Mouse (Mus musculus): ENCODE measurements at regions not wholly inside any gene's neighbourhood (a gene's known extent, or its start where the extent isn't known, plus 50 kb on each side); places are given as distances from the start of the nearest gene placed in this dataset.

DNA sequence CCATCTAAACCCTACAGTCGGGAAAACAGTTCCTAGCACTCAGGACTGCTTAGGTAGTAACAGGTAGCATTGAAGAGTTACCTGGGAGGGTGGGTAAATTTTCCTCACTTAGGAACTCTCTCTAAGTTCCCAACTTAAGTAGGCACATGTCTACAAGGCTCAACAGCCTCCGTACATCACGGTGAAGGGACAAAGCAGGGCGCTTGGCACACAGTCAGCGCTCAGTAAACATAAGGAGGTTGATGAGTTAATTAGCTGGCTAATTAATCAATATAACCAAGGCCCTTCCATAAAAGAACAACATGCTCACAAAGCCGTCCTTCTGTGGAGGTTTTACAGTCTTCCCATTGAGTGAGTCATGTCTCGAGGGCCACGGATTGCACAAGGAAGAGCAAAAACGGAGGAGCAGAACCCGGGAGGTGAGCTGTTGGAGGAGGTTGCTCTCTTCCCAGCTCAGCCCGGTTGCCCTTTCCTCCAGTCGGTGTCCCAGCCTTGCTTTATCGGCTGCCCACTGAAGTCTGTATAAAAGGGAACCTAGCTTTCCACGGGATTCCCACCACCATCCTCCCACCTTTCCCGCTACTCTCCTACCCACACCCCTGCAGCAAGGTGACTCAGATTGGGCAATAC, 180.2 kb downstream of the Ly86 start:
- Histone ChIP-seq H3K4me1 (ENCODE audit: control insufficient read depth, insufficient read depth, low read length) (no peaks in the 10 kb centered on the region), H3K4me3 (ENCODE audit: insufficient read depth, low read length) (no peak overlapping the region), H3K27ac (ENCODE audit: insufficient read depth, low read length) (no peak overlapping the region)
- TF ChIP-seq CTCF (IDR thresholded peaks at IDR 0.05; ENCODE audit: borderline replicate concordance, insufficient read depth, low read length) (no peak), POLR2A (IDR thresholded peaks at IDR 0.05; ENCODE audit: low read depth, low read length) (no peak)

DNA sequence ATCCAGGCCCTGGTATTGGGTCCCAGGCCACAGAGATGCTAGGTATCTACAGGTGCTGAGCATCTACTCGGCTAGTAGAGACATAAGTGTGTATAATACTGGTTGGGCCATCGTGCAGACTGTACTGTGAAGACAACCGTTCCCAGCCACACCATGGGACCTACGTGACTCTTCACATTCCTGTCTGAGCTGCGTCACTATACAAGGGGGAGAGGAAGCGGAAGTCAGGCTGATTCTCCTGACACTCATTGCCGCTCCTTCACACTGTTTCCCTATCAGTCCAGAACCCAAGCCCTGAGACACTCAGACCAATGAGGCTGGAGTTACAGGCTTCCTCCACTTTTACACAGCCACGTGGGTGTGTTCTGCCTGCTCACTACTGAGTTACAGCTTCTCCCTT, 181.1 kb downstream of the Ly86 start:
- H3K4me1 ChIP-seq (ENCODE audit: control insufficient read depth, insufficient read depth, low read length), result 0 out of 2 replicates have a peak, but pooled peaks cover under 1% of the 10 kb centered on the region
- no peak overlapping the region for H3K4me3 ChIP-seq (ENCODE audit: insufficient read depth, low read length)
- no peak for TF ChIP-seq POLR2A (IDR thresholded peaks at IDR 0.05; ENCODE audit: low read depth, low read length)
- no peak for TF ChIP-seq CTCF (IDR thresholded peaks at IDR 0.05; ENCODE audit: borderline replicate concordance, insufficient read depth, low read length)
- H3K27ac ChIP-seq (ENCODE audit: insufficient read depth, low read length), result no peak overlapping the region

DNA sequence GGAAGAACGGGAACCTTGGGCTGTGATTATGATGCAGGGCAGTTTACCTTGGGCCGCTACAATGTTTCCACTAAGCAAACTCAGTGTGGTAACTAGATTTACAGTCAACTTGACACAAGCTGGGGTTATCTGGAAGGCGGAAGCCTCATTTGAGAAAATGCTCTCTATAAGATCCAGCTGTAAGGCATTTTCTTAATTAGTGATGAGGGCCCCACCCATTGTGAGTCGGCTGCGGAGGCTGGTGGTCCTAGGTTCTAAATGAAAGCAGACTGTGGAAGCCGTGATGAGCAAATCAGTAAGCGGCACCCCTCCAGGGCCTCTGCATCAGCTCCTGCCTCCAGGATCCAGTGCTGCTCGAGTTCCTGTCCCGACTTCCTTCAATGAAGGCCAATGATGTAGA, 183.4 kb downstream of the Ly86 start:
- Histone ChIP-seq H3K4me3 (ENCODE audit: insufficient read depth, low read length) (no peak overlapping the region), H3K4me1 (ENCODE audit: control insufficient read depth, insufficient read depth, low read length) (peaks cover 8% of the 10 kb centered on the region; the same call in 1 of the 2 replicates), H3K27ac (ENCODE audit: insufficient read depth, low read length) (no peak overlapping the region)
- TF ChIP-seq POLR2A (IDR thresholded peaks at IDR 0.05; ENCODE audit: low read depth, low read length) (no peak), CTCF (IDR thresholded peaks at IDR 0.05; ENCODE audit: borderline replicate concordance, insufficient read depth, low read length) (no peak)

DNA sequence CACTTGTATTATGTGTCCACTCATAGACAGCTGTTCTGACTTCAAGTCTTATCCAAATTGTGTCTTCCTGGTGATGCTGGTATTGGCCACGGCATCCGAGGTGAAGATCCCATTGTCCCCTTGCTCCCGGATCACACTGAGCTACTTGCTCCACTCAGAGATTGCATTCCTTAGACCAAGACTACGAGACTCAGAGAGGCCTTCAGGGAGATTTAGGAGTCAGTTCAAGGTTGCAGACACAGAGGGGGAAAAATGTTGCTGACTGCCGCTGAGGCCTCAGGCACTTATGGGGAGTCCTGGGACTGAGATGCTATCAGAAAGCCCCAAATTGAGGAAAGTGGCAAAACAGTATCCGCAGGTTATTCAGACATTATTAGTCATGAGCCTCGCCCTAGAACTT, 183.9 kb downstream of the Ly86 start:
- H3K4me3 ChIP-seq (ENCODE audit: insufficient read depth, low read length), result no peak overlapping the region
- H3K27ac ChIP-seq (ENCODE audit: insufficient read depth, low read length), result no peak overlapping the region
- TF ChIP-seq CTCF (IDR thresholded peaks at IDR 0.05; ENCODE audit: borderline replicate concordance, insufficient read depth, low read length), result no peak

DNA sequence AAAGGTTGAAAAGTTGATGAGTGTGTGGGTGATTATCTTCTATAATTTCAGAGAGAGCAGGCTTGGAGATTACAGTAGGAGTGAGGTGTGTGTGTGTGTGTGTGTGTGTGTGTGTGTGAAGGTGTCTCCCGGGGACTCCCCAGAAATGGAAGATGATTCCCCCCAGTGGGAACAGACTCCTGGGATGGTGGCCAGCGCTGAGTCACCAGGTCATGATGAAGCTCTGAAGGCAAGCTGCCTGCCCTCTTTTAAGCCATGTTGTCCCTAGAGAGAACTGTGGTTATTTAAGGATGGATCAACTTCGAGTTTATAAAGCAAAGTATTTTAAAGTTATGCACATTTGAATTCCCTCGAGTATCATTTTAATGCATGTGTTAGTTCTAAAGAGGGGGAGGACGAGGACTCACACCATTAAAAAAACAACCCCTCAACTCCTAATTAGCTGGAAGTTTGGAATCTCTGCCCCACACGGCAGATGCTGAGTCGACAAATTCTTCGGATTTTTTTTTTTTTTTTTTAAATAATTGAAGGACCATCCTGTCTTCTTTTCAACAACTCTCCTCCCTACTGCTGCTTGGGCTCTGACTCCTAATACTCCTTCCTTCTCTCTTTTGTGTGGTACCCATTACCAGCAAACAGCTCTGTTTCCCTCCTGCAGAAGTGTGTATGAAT, 186.6 kb downstream of the Ly86 start:
- H3K4me1 ChIP-seq (ENCODE audit: control insufficient read depth, insufficient read depth, low read length), result peaks cover 8% of the 10 kb centered on the region; the same call in 1 of the 2 replicates
- no peak for TF ChIP-seq CTCF (IDR thresholded peaks at IDR 0.05; ENCODE audit: borderline replicate concordance, insufficient read depth, low read length)
- no peak for TF ChIP-seq POLR2A (IDR thresholded peaks at IDR 0.05; ENCODE audit: low read depth, low read length)
- no peak overlapping the region for H3K4me3 ChIP-seq (ENCODE audit: insufficient read depth, low read length)
- H3K27ac ChIP-seq (ENCODE audit: insufficient read depth, low read length), result peak overlapping the region; percentile 51; the same call in 1 of the 2 replicates

More for the DNA sequence above, 183.9 kb downstream of the Ly86 start:
- peaks cover 8% of the 10 kb centered on the region; the same call in 1 of the 2 replicates for H3K4me1 ChIP-seq (ENCODE audit: control insufficient read depth, insufficient read depth, low read length)

DNA sequence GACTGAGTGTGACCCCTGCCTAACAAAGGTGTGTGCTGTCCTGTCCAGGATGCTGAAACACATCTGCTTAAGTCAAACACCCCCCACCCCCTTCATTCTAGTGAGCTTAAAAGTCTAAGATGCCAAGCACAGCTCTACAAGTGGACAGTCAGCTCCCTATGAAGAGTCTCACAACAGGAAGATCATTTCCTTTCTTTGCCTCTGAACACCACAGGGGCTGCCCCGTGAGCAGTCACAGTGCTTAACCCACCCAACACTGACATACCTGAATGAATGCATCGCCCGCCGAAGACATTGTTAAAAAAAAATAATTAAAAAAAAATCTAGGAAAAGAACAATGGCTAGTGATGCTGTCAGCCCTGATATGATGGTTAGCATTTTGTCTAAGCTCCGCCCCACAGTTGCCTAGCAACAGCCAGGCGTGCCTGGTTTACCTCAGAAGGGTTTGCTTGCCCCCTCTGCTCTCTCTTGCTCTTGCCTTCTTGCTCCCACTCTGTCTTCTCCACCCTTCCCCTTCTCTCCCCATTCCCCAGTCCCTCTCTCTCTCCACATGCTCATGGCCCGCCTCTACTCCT, 187.7 kb downstream of the Ly86 start:
- peaks cover 8% of the 10 kb centered on the region; the same call in 1 of the 2 replicates for H3K4me1 ChIP-seq (ENCODE audit: control insufficient read depth, insufficient read depth, low read length)
- no peak overlapping the region for H3K4me3 ChIP-seq (ENCODE audit: insufficient read depth, low read length)
- TF ChIP-seq POLR2A (IDR thresholded peaks at IDR 0.05; ENCODE audit: low read depth, low read length), result no peak
- TF ChIP-seq CTCF (IDR thresholded peaks at IDR 0.05; ENCODE audit: borderline replicate concordance, insufficient read depth, low read length), result no peak
- no peak overlapping the region for H3K27ac ChIP-seq (ENCODE audit: insufficient read depth, low read length)

DNA sequence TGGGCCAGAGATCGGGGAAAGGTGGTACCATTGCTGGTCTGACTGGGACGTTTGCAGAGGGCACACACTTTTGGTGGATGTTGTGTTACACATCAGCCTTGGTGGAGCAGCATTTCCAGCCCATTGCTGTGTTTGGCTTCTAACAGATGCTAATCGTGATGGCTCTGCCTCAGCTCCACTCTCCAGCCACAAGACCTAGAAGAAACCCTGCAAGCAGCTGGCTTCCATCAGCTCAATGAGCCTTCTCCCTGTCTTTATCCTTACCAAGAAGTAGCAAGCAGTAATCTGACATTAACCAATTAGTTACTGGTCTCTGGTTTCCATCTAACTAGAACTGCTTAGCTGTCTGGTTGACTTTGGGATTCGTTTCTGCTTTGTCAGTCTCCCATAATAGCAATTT, 188.8 kb downstream of the Ly86 start:
- Histone ChIP-seq H3K4me1 (ENCODE audit: control insufficient read depth, insufficient read depth, low read length) (peaks cover 8% of the 10 kb centered on the region; the same call in 1 of the 2 replicates), H3K27ac (ENCODE audit: insufficient read depth, low read length) (no peak overlapping the region), H3K4me3 (ENCODE audit: insufficient read depth, low read length) (no peak overlapping the region)
- TF ChIP-seq CTCF (IDR thresholded peaks at IDR 0.05; ENCODE audit: borderline replicate concordance, insufficient read depth, low read length) (no peak), POLR2A (IDR thresholded peaks at IDR 0.05; ENCODE audit: low read depth, low read length) (no peak)

DNA sequence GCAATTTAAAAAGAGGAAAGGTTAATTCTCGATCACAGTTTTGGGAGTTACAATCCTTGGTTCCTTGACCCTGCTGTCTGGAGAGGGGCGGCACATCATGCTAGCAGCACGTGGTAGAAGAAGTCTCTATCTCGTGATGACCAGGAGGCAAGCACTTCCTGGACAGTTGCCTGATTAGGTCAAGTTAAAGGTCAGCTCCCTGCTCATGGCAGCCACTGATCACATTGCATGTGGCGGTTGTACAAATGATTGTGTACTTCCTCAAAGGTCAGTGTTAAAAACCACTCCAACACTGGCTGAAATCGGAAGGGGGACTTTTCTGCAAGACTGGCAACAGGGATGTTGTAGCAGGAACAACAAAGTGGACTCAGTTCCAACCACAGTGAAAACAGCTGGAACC, 192.3 kb downstream of the Ly86 start:
- Histone ChIP-seq H3K4me3 (ENCODE audit: insufficient read depth, low read length) (no peak overlapping the region), H3K4me1 (ENCODE audit: control insufficient read depth, insufficient read depth, low read length) (peaks cover 1% of the 10 kb centered on the region; the same call in 1 of the 2 replicates), H3K27ac (ENCODE audit: insufficient read depth, low read length) (no peak overlapping the region)
- TF ChIP-seq CTCF (IDR thresholded peaks at IDR 0.05; ENCODE audit: borderline replicate concordance, insufficient read depth, low read length) (no peak), POLR2A (IDR thresholded peaks at IDR 0.05; ENCODE audit: low read depth, low read length) (no peak)

DNA sequence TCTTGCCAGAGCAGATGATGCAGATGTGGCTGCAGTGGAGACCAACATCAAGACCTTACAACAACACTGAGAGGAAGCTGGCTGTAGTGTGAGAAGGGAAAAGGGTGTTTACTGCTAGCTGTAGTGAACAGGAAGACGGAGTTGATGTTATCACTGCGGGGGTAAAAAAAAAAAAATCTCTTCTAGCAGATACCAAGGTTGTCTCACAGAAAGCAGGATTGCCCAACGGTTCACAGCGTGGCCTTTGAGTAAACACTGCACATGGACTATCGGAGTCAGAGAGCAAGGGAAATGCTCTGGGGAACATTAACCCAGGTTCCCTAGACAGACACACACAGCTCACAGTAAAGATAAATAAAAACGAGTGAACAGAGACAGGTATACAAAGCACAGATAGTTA, 192.8 kb downstream of the Ly86 start:
- no peak overlapping the region for H3K27ac ChIP-seq (ENCODE audit: insufficient read depth, low read length)
- TF ChIP-seq POLR2A (IDR thresholded peaks at IDR 0.05; ENCODE audit: low read depth, low read length) (no peak), CTCF (IDR thresholded peaks at IDR 0.05; ENCODE audit: borderline replicate concordance, insufficient read depth, low read length) (no peak)
- H3K4me3 ChIP-seq (ENCODE audit: insufficient read depth, low read length), result no peak overlapping the region
- no peaks in the 10 kb centered on the region for H3K4me1 ChIP-seq (ENCODE audit: control insufficient read depth, insufficient read depth, low read length)

DNA sequence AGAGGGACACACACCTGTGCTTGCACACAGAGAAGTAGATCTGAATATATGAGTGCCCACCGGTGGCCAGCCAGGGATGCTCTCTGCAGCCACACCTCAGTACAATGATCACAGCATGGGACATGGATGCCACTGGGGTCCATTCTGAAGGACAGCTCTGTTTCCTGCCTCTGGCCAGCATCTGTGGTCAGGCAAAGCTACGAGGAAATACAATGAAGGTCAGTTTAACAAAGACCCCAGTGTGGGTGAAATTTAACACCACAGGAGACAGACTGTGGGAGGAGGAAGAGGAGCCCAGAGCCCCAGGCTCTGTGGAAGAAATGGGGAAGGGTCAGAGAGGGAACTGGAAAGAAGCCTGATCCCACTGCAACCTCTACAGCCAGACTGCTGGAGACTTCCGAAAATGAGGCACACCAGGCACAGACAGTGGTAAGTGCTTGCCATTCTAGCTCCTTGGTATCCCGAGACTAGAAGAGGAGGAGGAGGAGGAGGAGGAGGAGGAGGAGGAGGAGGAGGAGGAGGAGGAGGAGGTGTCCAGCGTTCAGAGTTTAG, 196.0 kb downstream of the Ly86 start:
- Histone ChIP-seq H3K27ac (ENCODE audit: insufficient read depth, low read length) (no peak overlapping the region), H3K4me3 (ENCODE audit: insufficient read depth, low read length) (no peak overlapping the region), H3K4me1 (ENCODE audit: control insufficient read depth, insufficient read depth, low read length) (no peaks in the 10 kb centered on the region)
- TF ChIP-seq CTCF (IDR thresholded peaks at IDR 0.05; ENCODE audit: borderline replicate concordance, insufficient read depth, low read length), result no peak
- no peak for TF ChIP-seq POLR2A (IDR thresholded peaks at IDR 0.05; ENCODE audit: low read depth, low read length)

All from embryonic fibroblast, embryonic 13.5 days (primary cell).